Mouse (Mus musculus) megakaryocyte, embryonic 14.5 days (primary cell): ENCODE data around the gene Cyp2g1. TPM values are rescaled to one million over a fixed set of nuclear protein-coding genes. Genes with fewer than 3 reads are reported as not detected.
"Not testable (repeated sequence)": the region's sequence is repeated elsewhere in the genome, so short reads cannot be mapped to it uniquely, and the experiment has no call there.

ENCODE experiments used
- H3K27me3 ChIP-seq: replicated peaks from 2 replicates; pipeline ENCODE3; 2012; ENCODE audit warnings: inconsistent platforms
- H3K36me3 ChIP-seq: replicated peaks from 2 replicates; pipeline ENCODE3; 2012; ENCODE audit warnings: low read length, inconsistent platforms, mixed read lengths
- H3K4me1 ChIP-seq: 2 replicates; pipeline ENCODE4 v1.6.1; 2012; ENCODE audit warnings: inconsistent platforms
- H3K4me3 ChIP-seq: replicated peaks from 2 replicates; pipeline ENCODE3; 2012; ENCODE audit warnings: moderate library complexity, mild to moderate bottlenecking, inconsistent platforms
- H3K9me3 ChIP-seq: 2 replicates; pipeline ENCODE4 v1.6.1; 2012; ENCODE audit warnings: inconsistent platforms
- FLI1 ChIP-seq: IDR thresholded peaks from 2 replicates; pipeline ENCODE4 v1.6.1; 2012; ENCODE audit warnings: low read length, inconsistent platforms, mixed read lengths
- GATA1 ChIP-seq: IDR thresholded peaks from 3 replicates; pipeline ENCODE4 v1.6.1; 2012; ENCODE audit warnings: mixed read lengths, low read length, inconsistent platforms, borderline replicate concordance
- polyA plus RNA-seq: library from polyadenylated mRNA; stranded (reverse); fragments of >175 nt; gene quantifications from 2 replicates; pipeline ENCODE4 v1.2.3, GENCODE M21; 2012; ENCODE audit warnings: low replicate concordance; ENCODE audit not compliant: insufficient read depth

Gene Cyp2g1
- polyA plus RNA-seq, 1 experiment, result not detected

DNA sequence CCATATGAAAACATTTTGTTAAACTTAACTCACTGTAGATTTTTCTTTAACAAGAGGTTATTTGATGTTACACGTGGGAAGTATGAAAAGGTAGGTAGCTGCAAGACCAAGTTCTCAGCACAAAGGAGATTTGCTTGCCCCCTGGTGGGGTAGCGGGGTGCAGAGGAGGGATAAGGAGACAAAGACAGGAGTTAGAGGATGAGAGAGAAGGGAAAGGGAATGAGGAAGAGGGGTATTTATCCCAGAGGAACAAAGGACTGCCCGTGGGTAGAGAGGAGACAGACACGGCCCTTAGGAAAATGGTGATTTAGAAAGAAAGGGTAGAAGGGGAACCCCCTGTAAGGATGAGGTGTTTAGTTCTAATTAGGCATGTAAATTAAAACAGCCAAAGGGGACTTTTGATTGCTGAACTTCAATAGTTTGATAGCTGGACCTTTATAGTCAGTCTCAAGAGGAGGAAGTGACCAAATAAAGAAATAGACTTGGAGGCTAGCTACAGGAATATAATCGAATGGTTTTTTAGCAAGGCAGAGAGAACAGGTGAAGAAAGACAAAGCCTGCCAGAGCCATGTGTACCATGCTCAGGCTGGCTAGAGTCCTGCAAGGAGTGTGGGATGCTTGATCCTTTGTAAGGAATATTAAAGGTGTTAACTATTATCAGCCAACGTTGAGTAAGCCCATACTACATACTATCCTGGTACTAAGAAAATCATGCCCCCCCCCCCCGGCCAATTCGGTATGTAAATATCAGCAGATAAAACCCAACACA, 27.5 kb upstream of the Cyp2g1 start:
- H3K9me3 ChIP-seq, result 0 out of 2 replicates have a peak, but pooled peaks cover 5% of the 10 kb centered on the region
- TF ChIP-seq GATA1 (no peak), FLI1 (no peak)
- no peaks in the 10 kb centered on the region for H3K27me3 ChIP-seq
- H3K36me3 ChIP-seq, result no peaks in the 10 kb centered on the region
- H3K4me3 ChIP-seq, result no peak overlapping the region
- no peaks in the 10 kb centered on the region; the same call in 1 of the 2 replicates for H3K4me1 ChIP-seq

GRCm38 (mm10) chr7:26781767-26782131, 26.9 kb upstream of the Cyp2g1 start:
- Histone ChIP-seq H3K36me3 (no peaks in the 10 kb centered on the region), H3K4me1 (no peaks in the 10 kb centered on the region; the same call in 1 of the 2 replicates), H3K4me3 (no peak overlapping the region)

GRCm38 (mm10) chr7:26783163-26783562, 25.5 kb upstream of the Cyp2g1 start:
- no peaks in the 10 kb centered on the region for H3K27me3 ChIP-seq
- H3K9me3 ChIP-seq, result 0 out of 2 replicates have a peak, but pooled peaks cover 5% of the 10 kb centered on the region
- no peak overlapping the region for H3K4me3 ChIP-seq
- TF ChIP-seq GATA1 (no peak), FLI1 (no peak)
- no peaks in the 10 kb centered on the region for H3K4me1 ChIP-seq
- no peaks in the 10 kb centered on the region for H3K36me3 ChIP-seq

More at GRCm38 (mm10) chr7:26781767-26782131, 26.9 kb upstream of the Cyp2g1 start:
- H3K9me3 ChIP-seq, result 0 out of 2 replicates have a peak, but pooled peaks cover 5% of the 10 kb centered on the region
- no peak for TF ChIP-seq GATA1
- no peak for TF ChIP-seq FLI1
- H3K27me3 ChIP-seq, result no peaks in the 10 kb centered on the region

DNA sequence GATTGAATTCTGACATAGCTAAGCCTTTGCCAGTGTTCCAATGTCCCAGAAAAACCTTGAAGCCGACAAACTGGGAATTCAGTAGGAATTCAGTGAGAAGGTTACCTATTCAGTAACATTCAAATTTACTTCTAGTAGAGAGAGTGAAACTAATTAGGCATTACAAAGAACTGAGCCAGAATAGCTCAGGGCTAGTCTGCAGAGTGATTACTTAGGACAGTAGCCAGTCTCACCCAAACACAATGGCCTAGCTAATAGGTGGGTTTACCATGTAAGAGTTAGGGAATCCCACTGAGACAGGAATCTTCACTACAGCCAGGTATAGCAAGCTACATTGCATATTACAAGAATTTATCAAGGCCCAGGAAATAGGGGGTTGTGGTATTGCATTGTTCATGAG, 22.7 kb upstream of the Cyp2g1 start:
- not testable (repeated sequence) for H3K4me3 ChIP-seq, H3K27me3 ChIP-seq, H3K4me1 ChIP-seq, H3K36me3 ChIP-seq
- H3K9me3 ChIP-seq, result peaks cover 14% of the 10 kb centered on the region; the same call in 1 of the 2 replicates

DNA sequence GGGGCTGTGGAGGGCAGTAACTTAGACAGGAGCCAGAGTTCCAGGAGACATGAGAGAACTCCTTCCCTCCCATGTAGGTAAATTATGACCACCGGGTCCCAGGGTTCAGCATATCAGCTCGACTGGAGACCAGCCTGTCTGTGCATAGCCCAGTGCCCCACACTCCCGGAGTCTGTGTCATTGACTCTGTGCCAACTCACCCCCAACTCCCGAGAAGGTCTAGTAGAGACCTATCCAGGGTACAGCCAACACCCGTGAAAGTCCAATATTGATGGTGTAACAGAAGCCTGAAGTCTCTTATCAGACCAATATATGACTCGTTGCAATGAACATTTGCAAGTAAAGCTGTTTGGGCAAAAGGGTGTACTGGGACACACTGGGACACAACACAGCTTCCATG, 18.7 kb upstream of the Cyp2g1 start:
- TF ChIP-seq GATA1 (no peak), FLI1 (no peak)

GRCm38 (mm10) chr7:26800104-26800503, 8.6 kb upstream of the Cyp2g1 start:
- Histone ChIP-seq H3K27me3 (no peaks in the 10 kb centered on the region), H3K4me1 (peaks cover 4% of the 10 kb centered on the region), H3K4me3 (peak overlapping the region; percentile 70), H3K36me3 (no peaks in the 10 kb centered on the region), H3K9me3 (peaks cover 14% of the 10 kb centered on the region; the same call in 1 of the 2 replicates)
- TF ChIP-seq FLI1 (no peak), GATA1 (no peak)

More for the DNA sequence above, 18.7 kb upstream of the Cyp2g1 start:
- Histone ChIP-seq H3K36me3 (no peaks in the 10 kb centered on the region), H3K4me3 (no peak overlapping the region), H3K27me3 (no peaks in the 10 kb centered on the region), H3K4me1 (no peaks in the 10 kb centered on the region), H3K9me3 (peaks cover 17% of the 10 kb centered on the region; the same call in 1 of the 2 replicates)

- Histone ChIP-seq H3K4me1 (peaks cover 4% of the 10 kb centered on the region), H3K27me3 (no peaks in the 10 kb centered on the region), H3K4me3 (no peak overlapping the region), H3K36me3 (no peaks in the 10 kb centered on the region), H3K9me3 (peaks cover 14% of the 10 kb centered on the region; the same call in 1 of the 2 replicates)
- TF ChIP-seq GATA1, result no peak
- TF ChIP-seq FLI1, result no peak
Measured at GRCm38 (mm10) chr7:26800996-26801395, 7.7 kb upstream of the Cyp2g1 start.

DNA sequence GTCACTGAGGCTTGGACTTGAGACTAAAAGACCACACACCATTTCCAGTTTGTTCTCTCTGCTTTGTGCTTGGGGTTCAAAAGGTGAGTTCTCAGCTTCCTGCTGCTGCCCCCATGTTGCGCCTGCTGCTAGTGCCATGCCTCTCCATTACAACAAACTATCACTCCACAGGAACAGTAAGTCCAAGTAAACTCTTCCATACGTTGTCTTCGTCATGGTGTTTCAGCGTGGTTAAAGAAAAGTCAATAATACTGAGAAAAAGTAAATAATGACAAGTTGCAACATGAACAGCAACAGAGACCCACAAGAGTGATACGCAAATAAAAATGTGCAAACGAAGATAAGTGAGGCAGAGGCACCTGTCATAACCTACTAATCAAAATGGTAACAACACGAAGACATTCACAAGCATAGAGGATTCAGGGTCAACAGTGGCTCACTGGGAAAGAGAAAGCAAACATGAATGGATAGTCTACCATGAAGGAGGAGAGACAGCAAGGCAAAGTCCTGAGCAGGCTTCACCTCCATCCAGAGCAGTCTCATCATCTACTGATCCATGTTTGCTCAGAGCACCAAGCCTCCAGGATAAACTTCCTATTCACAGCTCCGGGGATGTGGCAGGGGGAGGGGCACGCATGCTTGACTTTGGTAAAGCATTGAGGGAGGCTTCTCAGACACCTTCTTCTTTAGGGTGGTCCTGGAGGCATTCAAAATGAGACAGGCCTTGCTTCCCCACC, 23.0 kb downstream of the Cyp2g1 start:
- H3K27me3 ChIP-seq, H3K4me1 ChIP-seq, H3K4me3 ChIP-seq, H3K36me3 ChIP-seq: not testable (repeated sequence)
- peaks cover 16% of the 10 kb centered on the region for H3K9me3 ChIP-seq

DNA sequence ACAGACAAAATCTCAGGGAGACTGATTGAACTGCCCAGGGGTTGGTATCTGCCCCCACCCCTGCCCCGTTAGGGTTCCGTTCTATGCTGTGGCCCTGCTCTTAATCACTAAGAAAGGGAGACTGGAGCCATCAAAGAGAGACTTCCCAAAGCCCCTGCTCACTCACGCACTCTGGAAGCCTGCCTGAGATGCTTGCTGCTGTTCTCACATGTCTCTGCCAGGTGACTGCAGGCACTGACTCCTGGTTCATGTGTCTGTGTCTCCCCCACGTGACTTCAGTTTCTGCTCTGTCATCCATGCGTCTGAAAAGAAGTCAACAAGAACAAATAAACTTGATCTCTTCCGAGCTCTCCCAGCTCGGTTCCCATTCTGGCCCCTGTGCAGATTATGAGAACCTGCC, 24.0 kb downstream of the Cyp2g1 start:
- not testable (repeated sequence) for H3K4me3 ChIP-seq

DNA sequence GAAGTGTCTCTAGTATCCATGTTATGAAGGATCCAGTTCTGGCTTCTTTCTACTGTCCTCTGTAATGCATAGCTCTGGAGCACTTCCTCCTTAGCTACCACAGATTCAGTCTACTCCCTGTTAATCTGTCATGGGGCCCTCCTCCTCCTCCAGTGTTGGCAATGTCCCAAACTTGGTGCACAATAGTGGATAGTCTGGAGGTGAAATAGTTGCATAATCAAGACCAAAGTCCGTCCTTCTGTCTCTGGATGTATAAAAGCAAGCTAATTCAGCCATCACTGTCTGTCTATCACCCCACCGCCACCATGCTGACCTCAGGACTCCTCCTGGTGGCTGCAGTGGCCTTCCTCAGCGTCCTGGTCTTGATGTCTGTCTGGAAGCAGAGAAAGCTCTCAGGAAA, 26.4 kb downstream of the Cyp2g1 start, which contains the start of gene Cyp2a5:
Gene Cyp2a5, plus strand, starts transcription at position 247 of the 400 bp plus-strand sequence.
- H3K4me3 ChIP-seq, H3K27me3 ChIP-seq, H3K36me3 ChIP-seq, H3K4me1 ChIP-seq: not testable (repeated sequence)
- peaks cover 19% of the 10 kb centered on the region for H3K9me3 ChIP-seq

More for the DNA sequence above, 24.0 kb downstream of the Cyp2g1 start:
- not testable (repeated sequence) for H3K36me3 ChIP-seq, H3K4me1 ChIP-seq, H3K27me3 ChIP-seq
- H3K9me3 ChIP-seq, result peaks cover 19% of the 10 kb centered on the region

DNA sequence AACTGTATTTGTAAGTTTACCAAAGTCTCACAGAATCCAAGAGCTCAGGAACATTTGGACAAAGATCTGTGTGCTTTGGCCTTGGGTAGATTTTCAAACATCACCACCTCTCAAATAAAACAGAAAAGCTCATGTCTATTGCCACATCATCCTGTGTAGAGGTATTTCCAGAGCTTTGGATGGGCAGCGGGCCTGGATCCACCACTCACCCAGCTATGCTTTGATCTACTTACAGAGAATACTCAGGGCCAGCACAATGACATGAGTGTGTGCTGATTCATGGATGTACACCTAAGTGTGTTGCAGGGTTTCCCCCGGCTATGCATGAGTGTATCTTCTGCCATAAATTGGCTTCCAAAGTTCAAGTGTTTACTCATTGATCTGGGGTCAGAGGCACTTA, 34.7 kb downstream of the Cyp2g1 start:
- H3K27me3 ChIP-seq, H3K36me3 ChIP-seq, H3K9me3 ChIP-seq, H3K4me1 ChIP-seq, H3K4me3 ChIP-seq: not testable (repeated sequence)

DNA sequence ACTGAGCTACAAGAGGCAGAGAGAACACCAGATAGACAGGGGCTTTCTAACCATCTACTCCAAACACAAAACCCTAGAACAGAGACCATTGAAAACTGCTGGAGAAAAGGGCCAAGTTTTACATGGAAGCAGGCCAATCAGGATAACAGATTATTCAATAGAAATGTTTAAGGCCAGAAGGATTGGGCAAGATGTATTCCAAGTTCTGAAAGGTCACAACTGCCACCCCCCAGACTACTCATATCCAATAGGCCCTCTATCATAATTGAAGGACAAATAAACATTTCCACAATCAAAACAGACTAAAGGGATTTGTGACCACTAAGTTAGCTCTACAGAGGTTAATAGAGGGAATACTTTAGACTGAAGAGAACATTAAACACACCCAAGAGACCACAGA, 41.4 kb downstream of the Cyp2g1 start:
- H3K27me3 ChIP-seq, H3K36me3 ChIP-seq: not testable (repeated sequence)

More for the DNA sequence above, 41.4 kb downstream of the Cyp2g1 start:
- H3K9me3 ChIP-seq, H3K4me1 ChIP-seq, H3K4me3 ChIP-seq: not testable (repeated sequence)
